Mouse (Mus musculus) E14TG2a.4 (cell line): ENCODE data around the gene Pnma1.
"Not testable (repeated sequence)": the region's sequence is repeated elsewhere in the genome, so short reads cannot be mapped to it uniquely, and the experiment has no call there.

Experiments
- H3K27me3 ChIP-seq: 2 replicates; pipeline ENCODE4 v1.6.1; 2014; ENCODE audit warnings: low read length, control low read depth; ENCODE audit not compliant: insufficient read depth
- H3K36me3 ChIP-seq: 2 replicates; pipeline ENCODE4 v1.6.1; 2014; ENCODE audit warnings: low read length, control low read depth; ENCODE audit not compliant: insufficient read depth
- H3K4me1 ChIP-seq: replicated peaks from 2 replicates; pipeline ENCODE4 v1.6.1; 2014; ENCODE audit warnings: low read depth, low read length, control low read depth
- H3K4me3 ChIP-seq: replicated peaks from 2 replicates; pipeline ENCODE4 v1.5.1; 2014; ENCODE audit warnings: mild to moderate bottlenecking, low read length
- H3K9me3 ChIP-seq: 2 replicates; pipeline ENCODE4 v1.6.1; 2014; ENCODE audit warnings: low read length, control low read depth
- CTCF ChIP-seq: conservative IDR thresholded peaks from 2 replicates; pipeline ENCODE4 v1.5.1; 2014; ENCODE audit warnings: low read length
- NANOG ChIP-seq: IDR thresholded peaks from 2 replicates; pipeline ENCODE4 v1.6.1; 2014; ENCODE audit warnings: borderline replicate concordance, low read length, mixed read lengths
- POU5F1 ChIP-seq: IDR thresholded peaks from 2 replicates; pipeline ENCODE4 v1.6.1; 2014; ENCODE audit warnings: low read length, borderline replicate concordance

Gene Pnma1

DNA sequence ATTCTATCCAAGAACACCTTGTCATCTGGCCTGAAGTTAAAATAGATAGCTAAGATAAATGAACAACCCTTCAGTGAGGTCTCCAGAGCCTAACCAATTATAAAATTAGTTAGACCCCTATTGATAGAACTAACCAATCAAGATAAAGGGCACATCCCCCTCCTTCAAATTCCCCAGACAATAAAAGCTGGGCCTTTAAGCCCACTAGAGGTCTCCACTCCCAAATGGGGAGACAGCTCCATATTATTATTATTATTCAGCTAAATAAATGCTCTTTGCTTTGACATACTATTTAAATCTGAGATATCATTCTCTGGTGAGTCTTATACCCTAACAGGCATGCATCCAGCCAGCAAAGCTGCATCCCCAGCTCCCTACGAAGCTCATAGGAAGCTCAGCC lies 38.4 kb downstream of the Pnma1 start:
- H3K4me1 ChIP-seq: peaks cover 13% of the 10 kb centered on the region
- H3K36me3 ChIP-seq: no peaks in the 10 kb centered on the region
- TF ChIP-seq CTCF (peak; percentile 20; the same call in 1 of the 2 replicates), POU5F1 (no peak), NANOG (no peak)
- no peaks in the 10 kb centered on the region for H3K9me3 ChIP-seq
- no peak overlapping the region for H3K4me3 ChIP-seq
- H3K27me3 ChIP-seq: no peaks in the 10 kb centered on the region

DNA sequence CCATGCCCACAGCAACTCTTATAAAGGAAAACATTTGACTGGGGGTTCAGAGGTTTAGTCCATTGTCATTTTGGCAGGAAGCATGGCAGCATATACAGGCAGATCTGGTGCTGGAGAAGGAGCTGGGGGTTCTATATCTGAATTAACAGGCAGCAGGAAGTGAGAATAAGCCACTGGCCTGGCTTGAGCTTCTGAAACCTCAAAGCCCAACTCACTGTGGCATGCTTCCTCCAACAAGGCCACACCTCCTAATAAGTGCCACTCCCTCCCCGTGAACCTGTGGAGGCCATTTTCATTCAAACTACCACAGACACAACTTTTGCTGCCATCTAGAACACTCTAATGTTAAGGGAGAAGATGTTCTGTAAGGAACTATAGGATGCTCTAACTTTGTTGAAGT lies 40.6 kb downstream of the Pnma1 start:
- no peaks in the 10 kb centered on the region for H3K27me3 ChIP-seq
- H3K9me3 ChIP-seq: no peaks in the 10 kb centered on the region
- peaks cover 6% of the 10 kb centered on the region for H3K4me1 ChIP-seq
- no peak overlapping the region for H3K4me3 ChIP-seq
- TF ChIP-seq NANOG (no peak), CTCF (no peak), POU5F1 (no peak)
- no peaks in the 10 kb centered on the region for H3K36me3 ChIP-seq

GRCm38 (mm10) chr12:84107012-84107411 lies 41.3 kb downstream of the Pnma1 start:
- TF ChIP-seq NANOG (no peak), CTCF (no peak)

GRCm38 (mm10) chr12:84101493-84101845 lies 46.8 kb downstream of the Pnma1 start:
- TF ChIP-seq CTCF (no peak), NANOG (no peak), POU5F1 (no peak)
- peaks cover 33% of the 10 kb centered on the region for H3K27me3 ChIP-seq
- no peaks in the 10 kb centered on the region for H3K9me3 ChIP-seq
- H3K4me3 ChIP-seq: peak overlapping the region; percentile 78
- H3K36me3 ChIP-seq: no peaks in the 10 kb centered on the region
- H3K4me1 ChIP-seq: no peaks in the 10 kb centered on the region

More at GRCm38 (mm10) chr12:84107012-84107411, 41.3 kb downstream of the Pnma1 start:
- no peak overlapping the region for H3K4me3 ChIP-seq
- no peaks in the 10 kb centered on the region for H3K9me3 ChIP-seq
- peaks cover 6% of the 10 kb centered on the region for H3K4me1 ChIP-seq
- peaks cover 3% of the 10 kb centered on the region for H3K27me3 ChIP-seq
- H3K36me3 ChIP-seq: no peaks in the 10 kb centered on the region

DNA sequence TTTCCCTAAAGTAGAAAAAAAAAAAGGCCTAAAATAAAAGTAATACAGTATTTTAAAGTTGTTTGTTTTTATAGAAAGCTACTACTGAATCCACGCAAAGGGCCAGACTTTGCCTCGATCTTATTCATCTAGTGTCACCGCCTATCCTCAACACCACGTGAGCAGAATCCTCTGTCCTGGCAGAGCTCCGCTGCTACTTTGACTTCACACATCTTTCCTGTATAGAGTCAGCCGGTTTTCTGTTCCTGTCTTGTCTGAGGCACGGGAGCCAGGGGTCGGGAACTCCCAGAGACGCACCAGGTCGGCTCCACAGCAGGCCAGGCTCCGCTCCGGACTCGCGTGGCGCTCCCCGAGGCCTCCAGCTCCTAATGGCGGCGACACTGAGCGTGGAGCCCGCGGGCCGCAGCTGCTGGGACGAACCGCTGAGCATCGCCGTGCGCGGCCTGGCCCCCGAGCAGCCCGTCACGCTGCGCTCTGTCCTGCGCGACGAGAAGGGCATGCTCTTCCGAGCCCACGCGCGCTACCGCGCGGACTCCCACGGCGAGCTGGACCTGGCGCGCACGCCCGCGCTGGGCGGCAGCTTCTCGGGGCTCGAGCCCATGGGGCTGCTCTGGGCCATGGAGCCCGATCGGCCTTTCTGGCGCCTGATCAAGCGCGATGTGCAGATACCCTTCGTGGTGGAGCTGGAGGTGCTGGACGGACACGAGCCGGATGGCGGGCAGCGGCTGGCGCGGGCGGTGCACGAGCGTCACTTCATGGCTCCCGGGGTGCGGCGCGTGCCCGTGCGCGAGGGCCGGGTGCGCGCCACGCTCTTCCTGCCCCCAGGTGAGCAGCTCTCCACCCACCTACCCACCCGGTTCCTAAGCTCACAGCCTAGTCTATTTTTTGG lies 47.4 kb downstream of the Pnma1 start, which contains the start of gene Acot6:
Acot6 (plus strand) TSS at position 51 of the 889 bp plus-strand sequence.
- Histone ChIP-seq H3K4me3 (peak within 1 kb of the TSS; percentile 78), H3K27me3 (peaks cover 33% of the 10 kb centered on the region)
- not testable (repeated sequence) for H3K4me1 ChIP-seq, H3K9me3 ChIP-seq, H3K36me3 ChIP-seq

DNA sequence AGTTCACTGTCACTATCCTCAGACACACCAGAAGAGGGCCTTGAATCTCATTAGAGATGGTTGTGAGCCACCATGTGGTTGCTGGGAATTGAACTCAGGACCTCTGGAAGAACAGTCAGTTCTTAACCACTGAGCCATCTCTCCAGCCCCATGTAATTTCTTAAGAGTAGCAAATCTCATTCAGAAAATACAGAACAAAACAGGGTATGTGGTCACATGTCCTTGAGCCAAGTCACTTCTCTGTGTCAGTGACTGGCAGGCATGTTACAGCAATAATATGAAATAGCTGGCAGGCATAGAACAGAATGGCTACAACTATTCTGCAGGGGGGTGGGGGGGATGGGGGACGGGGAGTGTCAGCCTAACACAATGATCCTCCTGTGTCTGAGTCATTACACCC lies 48.2 kb downstream of the Pnma1 start:
- peaks cover 33% of the 10 kb centered on the region for H3K27me3 ChIP-seq
- TF ChIP-seq NANOG: no peak
- no peak for TF ChIP-seq POU5F1
- TF ChIP-seq CTCF: no peak
- H3K4me1 ChIP-seq: no peaks in the 10 kb centered on the region
- peaks cover 12% of the 10 kb centered on the region for H3K9me3 ChIP-seq
- no peak overlapping the region for H3K4me3 ChIP-seq
- no peaks in the 10 kb centered on the region for H3K36me3 ChIP-seq

- TF ChIP-seq POU5F1 (no peak), CTCF (no peak), NANOG (no peak)
- Histone ChIP-seq H3K9me3 (peaks cover 16% of the 10 kb centered on the region), H3K4me1 (no peaks in the 10 kb centered on the region), H3K27me3 (peaks cover 33% of the 10 kb centered on the region), H3K36me3 (no peaks in the 10 kb centered on the region), H3K4me3 (no peak overlapping the region)
Observed at GRCm38 (mm10) chr12:84099605-84100004, 48.7 kb downstream of the Pnma1 start.
